Mouse (Mus musculus) CH12.LX (cell line): Measurements from ENCODE around the gene Cenpx. TPM values are rescaled to one million over a fixed set of nuclear protein-coding genes. Genes with fewer than 3 reads are reported as not detected.

Experiments
- DNase-seq: peaks from one replicate; pipeline ENCODE4 v3.0.0-alpha.2; 2013; ENCODE audit errors: extremely low read depth
- H3K27ac ChIP-seq: 2 replicates; pipeline ENCODE4 v1.5.1; 2012; ENCODE audit warnings: low read depth, mild to moderate bottlenecking, control low read depth, moderate library complexity; ENCODE audit not compliant: insufficient read depth
- H3K27me3 ChIP-seq: replicated peaks from 2 replicates; pipeline ENCODE3; 2012; ENCODE audit warnings: inconsistent platforms
- H3K36me3 ChIP-seq, 2 experiments: replicated peaks in 1 of 2; 2 replicates each; pipeline versions ENCODE3 to v1.6.1; 2012; ENCODE audit warnings: inconsistent platforms in 1 of 2, low read length in 1 of 2, mild to moderate bottlenecking in 1 of 2, mixed read lengths in 1 of 2, moderate library complexity in 1 of 2; ENCODE audit not compliant: control insufficient read depth in 1 of 2, insufficient read depth in 1 of 2
- H3K4me1 ChIP-seq, 2 experiments: 2 replicates each; pipeline ENCODE4 v1.6.1; 2012; ENCODE audit warnings: inconsistent platforms in 1 of 2, moderate library complexity in 1 of 2; ENCODE audit not compliant: insufficient read depth in 2 of 2, control insufficient read depth in 1 of 2
- H3K4me2 ChIP-seq: 2 replicates; pipeline ENCODE4 v1.6.1; 2012; ENCODE audit warnings: low read depth, mild to moderate bottlenecking, control low read depth; ENCODE audit not compliant: poor library complexity, insufficient read depth, severe bottlenecking
- H3K4me3 ChIP-seq, 3 experiments: fragments of 150-350 bp in 1 of 3; sonication (generic) in 1 of 3; replicated peaks in 1 of 3; 2 replicates each; pipeline versions ENCODE3 to v1.5.1; 2011 to 2012; ENCODE audit warnings: low read depth in 2 of 3, low read length in 2 of 3, mild to moderate bottlenecking in 2 of 3, moderate library complexity in 2 of 3, control low read depth in 1 of 3, improper control_type of control experiment in 1 of 3, inconsistent platforms in 1 of 3, mixed read lengths in 1 of 3; ENCODE audit not compliant: poor library complexity in 1 of 3
- H3K79me2 ChIP-seq: replicated peaks from 2 replicates; pipeline ENCODE4 v1.6.1; 2012; ENCODE audit warnings: mild to moderate bottlenecking, moderate library complexity; ENCODE audit not compliant: control insufficient read depth, poor library complexity, insufficient read depth, severe bottlenecking; ENCODE audit errors: extremely low read depth
- H3K9ac ChIP-seq: 2 replicates; pipeline ENCODE4 v1.6.1; 2012; ENCODE audit warnings: low read depth, mild to moderate bottlenecking, control low read depth, moderate library complexity; ENCODE audit not compliant: insufficient read depth
- H3K9me3 ChIP-seq: replicated peaks from 2 replicates; pipeline ENCODE3; 2012; ENCODE audit warnings: low read length, inconsistent platforms, mixed read lengths
- BHLHE40 ChIP-seq: IDR thresholded peaks from 2 replicates; pipeline ENCODE4 v1.6.1; 2011; ENCODE audit warnings: mild to moderate bottlenecking, low read depth, low read length, improper control_type of control experiment
- CHD2 ChIP-seq: IDR thresholded peaks from 2 replicates; pipeline ENCODE4 v1.6.1; 2011; ENCODE audit warnings: low read length, improper control_type of control experiment
- CTCF ChIP-seq, 2 experiments: IDR thresholded peaks in 1 of 2; conservative IDR thresholded peaks in 1 of 2; 2 replicates each; pipeline ENCODE4 v1.5.1; 2011 to 2012; ENCODE audit warnings: low read depth in 2 of 2, low read length in 2 of 2, improper control_type of control experiment in 1 of 2, inconsistent platforms in 1 of 2, mild to moderate bottlenecking in 1 of 2, moderate library complexity in 1 of 2
- E2F4 ChIP-seq: IDR thresholded peaks from 2 replicates; pipeline ENCODE4 v1.6.1; 2011; ENCODE audit warnings: low read depth, low read length, improper control_type of control experiment; ENCODE audit not compliant: insufficient replicate concordance
- ELF1 ChIP-seq: IDR thresholded peaks from 2 replicates; pipeline ENCODE4 v1.6.1; 2014; ENCODE audit warnings: low read depth, mild to moderate bottlenecking, inconsistent platforms, low read length, improper control_type of control experiment
- EP300 ChIP-seq: IDR thresholded peaks from 2 replicates; pipeline ENCODE4 v1.6.1; 2011; ENCODE audit warnings: low read length, improper control_type of control experiment
- ETS1 ChIP-seq: conservative IDR thresholded peaks from 2 replicates; pipeline ENCODE4 v1.6.1; 2012; ENCODE audit warnings: low read depth, mild to moderate bottlenecking, inconsistent platforms, low read length, improper control_type of control experiment, moderate library complexity
- GABPA ChIP-seq: IDR thresholded peaks from 2 replicates; pipeline ENCODE4 v1.6.1; 2012; ENCODE audit warnings: low read depth, low read length, improper control_type of control experiment, inconsistent platforms; ENCODE audit not compliant: insufficient replicate concordance
- HCFC1 ChIP-seq: IDR thresholded peaks from 2 replicates; pipeline ENCODE4 v1.6.1; 2012; ENCODE audit warnings: low read depth, mild to moderate bottlenecking, inconsistent platforms, low read length, improper control_type of control experiment
- JUND ChIP-seq: conservative IDR thresholded peaks from 2 replicates; pipeline ENCODE4 v1.6.1; 2011; ENCODE audit warnings: low read depth, low read length, improper control_type of control experiment
- KAT2A ChIP-seq: IDR thresholded peaks from 2 replicates; pipeline ENCODE4 v1.6.1; 2012; ENCODE audit warnings: low read length, improper control_type of control experiment, inconsistent platforms; ENCODE audit not compliant: insufficient replicate concordance
- MAFK ChIP-seq: IDR thresholded peaks from 2 replicates; pipeline ENCODE4 v1.6.1; 2011; ENCODE audit warnings: low read length, improper control_type of control experiment; ENCODE audit not compliant: insufficient replicate concordance
- MAZ ChIP-seq: IDR thresholded peaks from 2 replicates; pipeline ENCODE4 v1.6.1; 2012; ENCODE audit warnings: low read depth, mild to moderate bottlenecking, inconsistent platforms, low read length, improper control_type of control experiment, moderate library complexity
- MXI1 ChIP-seq: IDR thresholded peaks from 2 replicates; pipeline ENCODE4 v1.6.1; 2011; ENCODE audit warnings: mild to moderate bottlenecking, low read depth, low read length, improper control_type of control experiment
- MYC ChIP-seq: IDR thresholded peaks from 2 replicates; pipeline ENCODE4 v1.6.1; 2011; ENCODE audit warnings: low read depth, mild to moderate bottlenecking, improper control_type of control experiment, low read length
- NRF1 ChIP-seq: IDR thresholded peaks from 2 replicates; pipeline ENCODE4 v1.6.1; 2014; ENCODE audit warnings: low read depth, mild to moderate bottlenecking, inconsistent platforms, low read length, improper control_type of control experiment, moderate library complexity
- POLR2A ChIP-seq: IDR thresholded peaks from 2 replicates; pipeline ENCODE4 v1.6.1; 2011; ENCODE audit warnings: low read depth, mild to moderate bottlenecking, improper control_type of control experiment, low read length
- RCOR1 ChIP-seq: conservative IDR thresholded peaks from 2 replicates; pipeline ENCODE4 v1.6.1; 2012; ENCODE audit warnings: low read depth, mild to moderate bottlenecking, inconsistent platforms, low read length, improper control_type of control experiment
- SIN3A ChIP-seq: IDR thresholded peaks from 2 replicates; pipeline ENCODE4 v1.6.1; 2012; ENCODE audit warnings: low read length, improper control_type of control experiment, inconsistent platforms
- SMC3 ChIP-seq: IDR thresholded peaks from 2 replicates; pipeline ENCODE4 v1.6.1; 2011; ENCODE audit warnings: low read depth, low read length, improper control_type of control experiment
- TBP ChIP-seq: conservative IDR thresholded peaks from 2 replicates; pipeline ENCODE4 v1.6.1; 2011; ENCODE audit warnings: low read depth, low read length, improper control_type of control experiment
- USF1 ChIP-seq: IDR thresholded peaks from 2 replicates; pipeline ENCODE4 v1.6.1; 2014; ENCODE audit warnings: low read depth, mild to moderate bottlenecking, inconsistent platforms, low read length, improper control_type of control experiment
- ZC3H11A ChIP-seq: IDR thresholded peaks from 2 replicates; pipeline ENCODE4 v1.6.1; 2012; ENCODE audit warnings: low read depth, mild to moderate bottlenecking, inconsistent platforms, low read length, improper control_type of control experiment
- ZKSCAN1 ChIP-seq: IDR thresholded peaks from 2 replicates; pipeline ENCODE4 v1.6.1; 2012; ENCODE audit warnings: low read depth, inconsistent platforms, low read length, improper control_type of control experiment, borderline replicate concordance
- ZNF384 ChIP-seq: IDR thresholded peaks from 2 replicates; pipeline ENCODE4 v1.6.1; 2012; ENCODE audit warnings: low read depth, low read length, improper control_type of control experiment, inconsistent platforms
- dilution Hi-C: fragments of 300-500 bp; cut with MboI; formaldehyde crosslinking; loops from 2 replicates; pipeline ENCODE4 v1.14.3; 2020; ENCODE audit warnings: low sequenced_read_pairs; ENCODE audit not compliant: extremely low pct_unique_long_range_greater_than_20kb, extremely low pct_ligation_motif_present
- in situ Hi-C: fragments of 300-500 bp; cut with MboI; formaldehyde crosslinking; loops from 3 replicates; pipeline ENCODE4 v1.14.3; 2019; ENCODE audit warnings: low sequenced_read_pairs, low pct_ligation_motif_present, low pct_unique_long_range_greater_than_20kb, mixed read lengths
- polyA plus RNA-seq: library from polyadenylated mRNA; unstranded; fragments of >175 nt; gene quantifications from 2 replicates; pipeline ENCODE4 v1.2.1, GENCODE M21; 2012; ENCODE audit warnings: low read depth; ENCODE audit not compliant: insufficient read length
- total RNA-seq, 2 experiments: library from RNA; depleted of rRNA; stranded (reverse); fragments of 300-350 nt in 1 of 2; fragments of >200 nt in 1 of 2; gene quantifications; 2 replicates each; pipeline ENCODE4 v1.2.3; 2012 to 2014

Cenpx gene
- total and polyA plus RNA-seq, 3 experiments: 76.5 to 122 (median 101) TPM

DNA sequence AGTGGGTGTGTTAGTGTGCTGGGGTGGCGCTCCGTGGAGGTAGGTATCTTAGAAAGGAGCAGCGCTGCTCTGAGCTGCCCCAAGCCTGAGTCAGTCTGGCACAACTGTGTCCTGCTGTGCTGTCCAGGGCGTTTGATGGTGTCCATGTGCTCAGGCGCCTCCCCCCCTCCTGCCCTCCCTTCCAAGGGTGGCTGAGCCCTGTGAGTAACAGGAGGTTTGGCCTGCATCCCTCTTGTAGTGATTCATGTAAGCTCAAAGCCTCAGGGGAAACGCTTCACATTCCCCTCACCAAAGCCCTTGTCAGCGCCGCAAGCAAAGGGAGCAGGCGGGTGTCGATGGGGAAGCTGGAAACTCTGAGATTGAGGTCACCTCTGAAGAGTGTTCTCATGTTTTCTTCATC lies 15.8 kb downstream of the Cenpx start:
- Histone ChIP-seq H3K4me2 (no peak overlapping the region), H3K4me3 (no peak overlapping the region), H3K9me3 (peaks cover 8% of the 10 kb centered on the region)
- in situ Hi-C loops: no loop called here
- dilution Hi-C loops: no loop called here
- no peak for TF ChIP-seq HCFC1
- no peak for TF ChIP-seq MAFK
- no peak for TF ChIP-seq MXI1
- TF ChIP-seq ZNF384: no peak
- TF ChIP-seq CTCF (conservative IDR thresholded peaks at IDR 0.05 in 1 of 2, IDR thresholded peaks at IDR 0.05 in 1 of 2; ENCODE audit: low read depth in 2 of 2, low read length in 2 of 2): no peak
- TF ChIP-seq TBP: no peak
- no peak for TF ChIP-seq EP300
- no peak for TF ChIP-seq POLR2A
- no peak for TF ChIP-seq RCOR1
- TF ChIP-seq NRF1: no peak
- no peak for TF ChIP-seq MAZ
- TF ChIP-seq, all 38 proteins: peak for 0
- Histone ChIP-seq H3K36me3 (peaks cover 56 to 95% of the 10 kb centered on the region in 2 experiments), H3K4me1 (0 out of 4 replicates have a peak, but pooled peaks cover 2 to 5% of the 10 kb centered on the region in 2 experiments), H3K9ac (no peak overlapping the region), H3K27me3 (no peaks in the 10 kb centered on the region), H3K27ac (no peak overlapping the region), H3K79me2 (no peaks in the 10 kb centered on the region)
- no peak for DNase-seq

DNA sequence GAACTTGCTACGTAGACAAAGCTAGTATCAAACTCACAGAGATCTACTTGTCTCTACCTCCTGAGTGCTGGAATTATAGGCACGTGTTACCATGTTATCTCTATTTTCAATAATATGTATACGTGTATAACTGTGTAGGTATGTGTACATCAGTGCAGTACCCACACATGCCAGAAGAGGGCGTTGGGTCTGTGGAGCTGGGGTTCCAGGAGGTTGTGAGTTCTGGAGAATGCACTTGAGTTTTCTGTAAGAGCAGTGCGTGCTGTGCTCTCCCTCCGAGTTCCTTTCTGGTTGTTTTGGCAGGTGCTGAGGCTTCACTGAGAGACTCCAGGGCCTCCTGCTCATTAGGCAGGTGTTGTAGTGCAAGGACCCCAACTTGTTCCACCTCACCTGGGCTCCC lies 17.0 kb downstream of the Cenpx start:
- H3K27ac ChIP-seq: no peak overlapping the region
- in situ Hi-C loops: no loop called here
- no peak overlapping the region for H3K4me2 ChIP-seq
- peaks cover 55 to 98% of the 10 kb centered on the region in 2 experiments for H3K36me3 ChIP-seq
- no peak overlapping the region for H3K9ac ChIP-seq
- DNase-seq: no peak
- dilution Hi-C loops: no loop called here
- no peak overlapping the region for H3K4me3 ChIP-seq
- H3K4me1 ChIP-seq: 0 out of 4 replicates have a peak, but pooled peaks cover 2 to 5% of the 10 kb centered on the region in 2 experiments
- H3K9me3 ChIP-seq: peaks cover 8% of the 10 kb centered on the region
- no peaks in the 10 kb centered on the region for H3K79me2 ChIP-seq
- TF ChIP-seq ETS1: no peak
- peak; percentile 27 to 57 for TF ChIP-seq CTCF (conservative IDR thresholded peaks at IDR 0.05 in 1 of 2, IDR thresholded peaks at IDR 0.05 in 1 of 2; ENCODE audit: low read depth in 2 of 2, low read length in 2 of 2)
- H3K27me3 ChIP-seq: no peaks in the 10 kb centered on the region

DNA sequence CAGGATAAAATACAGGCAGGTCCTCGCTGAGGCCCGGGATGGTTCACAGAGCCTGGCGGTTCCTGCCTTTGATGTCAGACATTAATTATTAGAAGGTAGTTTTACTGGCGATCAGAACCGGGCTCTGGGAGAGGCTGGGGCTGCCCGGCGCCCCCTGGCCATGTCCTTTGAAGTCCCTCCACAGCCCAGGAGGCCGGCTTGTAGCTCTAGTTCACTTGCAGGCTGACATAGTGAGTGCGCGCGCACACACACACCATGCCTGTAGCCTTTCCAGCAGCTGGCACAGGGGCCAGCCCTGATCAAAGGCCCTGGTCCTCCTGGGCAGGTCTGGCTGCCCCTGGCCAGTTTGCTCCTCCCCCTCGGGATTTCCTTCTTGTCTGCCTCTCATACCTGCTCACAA lies 17.9 kb downstream of the Cenpx start:
- Histone ChIP-seq H3K9me3 (peaks cover 8% of the 10 kb centered on the region), H3K4me1 (0 out of 4 replicates have a peak, but pooled peaks cover 2 to 5% of the 10 kb centered on the region in 2 experiments), H3K4me3 (no peak overlapping the region), H3K27ac (no peak overlapping the region), H3K27me3 (no peaks in the 10 kb centered on the region), H3K9ac (no peak overlapping the region), H3K36me3 (peaks cover 49 to 95% of the 10 kb centered on the region in 2 experiments), H3K4me2 (no peak overlapping the region), H3K79me2 (no peaks in the 10 kb centered on the region)
- dilution Hi-C loops: no loop called here
- in situ Hi-C loops: no loop called here
- TF ChIP-seq TBP (no peak), ELF1 (no peak), ETS1 (no peak), JUND (no peak), POLR2A (no peak), MYC (no peak), MAZ (no peak), CHD2 (no peak), GABPA (no peak), KAT2A (no peak), SIN3A (no peak), E2F4 (no peak), BHLHE40 (no peak), NRF1 (no peak), ZKSCAN1 (no peak), SMC3 (no peak), ZC3H11A (no peak), USF1 (no peak)
- no peak for DNase-seq
